In genomic region chr1:34849745-34850342, GRCm38 (mm10) we compare ENCODE assay signal across 8 mouse cellular contexts. TPM values are rescaled to one million over a fixed set of nuclear protein-coding genes. Genes with fewer than 3 reads are reported as not detected.
DNase-seq lines count a peak whose midpoint lies in the region; ATAC-seq and TF ChIP-seq lines count a peak whose summit lies in the region.

TSS of gene Plekhb2 (plus strand) at chr1:34849976.

- no peak for DNase-seq in ES-E14 (ENCODE audit: low read depth, low spot score)
- DNase-seq in cerebellum, adult 11-12 months: peak; percentile 95
- DNase-seq in heart, postnatal 25 days (ENCODE audit: low spot score): peak; percentile 79
- DNase-seq in layer of hippocampus, adult 11-12 months (ENCODE audit: low spot score): peak; percentile 90
- peak; percentile 87 for DNase-seq in liver, postnatal 0 days

- TF ChIP-seq EP300 in liver, postnatal 0 days (IDR thresholded peaks at IDR 0.05; ENCODE audit: low read depth): no peak

- in situ Hi-C loops in ES-E14 (cut with MboI; ENCODE audit: low sequenced_read_pairs in 2 of 2, unreplicated experiment in 2 of 2): no loop called here

- peak within 1 kb of the TSS; percentile 73 for H3K4me2 ChIP-seq in forebrain, embryonic 16.5 days (ENCODE audit: low read length)
- peak within 1 kb of the TSS; percentile 89 for H3K4me2 ChIP-seq in liver, postnatal 0 days (ENCODE audit: low read depth, low read length)
- peak within 1 kb of the TSS; percentile 65 for H3K4me2 ChIP-seq in neural tube, embryonic 13.5 days

- H3K9me3 ChIP-seq in ES-E14 (ENCODE audit: control insufficient read depth, insufficient read depth, low read depth, low read length): no peaks in the 10 kb centered on the region
- no peaks in the 10 kb centered on the region for H3K9me3 ChIP-seq in forebrain, embryonic 16.5 days (ENCODE audit: control insufficient read depth, low read length)
- no peaks in the 10 kb centered on the region for H3K9me3 ChIP-seq in liver, postnatal 0 days (ENCODE audit: low read length)
- no peaks in the 10 kb centered on the region for H3K9me3 ChIP-seq in neural tube, embryonic 13.5 days

- H3K4me3 ChIP-seq in ES-E14 (ENCODE audit: insufficient read depth in 1 of 2, low read depth in 1 of 2, low read length in 2 of 2, poor library complexity in 1 of 2, severe bottlenecking in 1 of 2): peak within 1 kb of the TSS; percentile 64 to 86
- H3K4me3 ChIP-seq in forebrain, embryonic 16.5 days (replicated peaks; ENCODE audit: low read length): peak within 1 kb of the TSS; percentile 91
- H3K4me3 ChIP-seq in liver, postnatal 0 days (ENCODE audit: low read depth, low read length): peak within 1 kb of the TSS; percentile 61
- H3K4me3 ChIP-seq in neural tube, embryonic 13.5 days: peak within 1 kb of the TSS; percentile 82
- peak within 1 kb of the TSS; percentile 81 for H3K4me3 ChIP-seq in testis, adult 2 months (ENCODE audit: control insufficient read depth, low read depth, low read length)

- TF ChIP-seq POLR2A in testis, adult 2 months (IDR thresholded peaks at IDR 0.05; ENCODE audit: control insufficient read depth, low read depth, low read length): peak; percentile 79

- intact Hi-C loops in heart, postnatal 25 days (cut with DNase I): no loop called here

- WGBS in forebrain, embryonic 16.5 days: under 1% methylated on average over 36 of the region's 40 CpGs
- under 1% methylated on average over 34 of the region's 40 CpGs for WGBS in liver, postnatal 0 days (ENCODE audit: insufficient replicate concordance)
- WGBS in neural tube, embryonic 13.5 days: under 1% methylated on average over 39 of the region's 40 CpGs

- H3K36me3 ChIP-seq in ES-E14 (ENCODE audit: control insufficient read depth, insufficient read depth, low read length, poor library complexity, severe bottlenecking): no peaks in the 10 kb centered on the region
- H3K36me3 ChIP-seq in forebrain, embryonic 16.5 days (ENCODE audit: control insufficient read depth, insufficient read depth): no peaks in the 10 kb centered on the region
- no peaks in the 10 kb centered on the region for H3K36me3 ChIP-seq in liver, postnatal 0 days (replicated peaks; ENCODE audit: insufficient read depth, low read length)
- H3K36me3 ChIP-seq in neural tube, embryonic 13.5 days: no peaks in the 10 kb centered on the region
- no peaks in the 10 kb centered on the region for H3K36me3 ChIP-seq in testis, adult 2 months (ENCODE audit: control insufficient read depth, insufficient read depth, low read length)

- no peaks in the 10 kb centered on the region for H3K27me3 ChIP-seq in forebrain, embryonic 16.5 days (replicated peaks; ENCODE audit: control insufficient read depth, insufficient read depth, low read length)
- no peaks in the 10 kb centered on the region for H3K27me3 ChIP-seq in liver, postnatal 0 days (ENCODE audit: insufficient read depth, low read length)
- no peaks in the 10 kb centered on the region for H3K27me3 ChIP-seq in neural tube, embryonic 13.5 days
- H3K27me3 ChIP-seq in testis, adult 2 months (ENCODE audit: control insufficient read depth, insufficient read depth, low read length): no peaks in the 10 kb centered on the region

- ATAC-seq in forebrain, embryonic 16.5 days: peak; percentile 81
- ATAC-seq in liver, postnatal 0 days: peak; percentile 90
- ATAC-seq in neural tube, embryonic 13.5 days (ENCODE audit: low read depth): peak; percentile 87

- H3K4me1 ChIP-seq in ES-E14 (ENCODE audit: control insufficient read depth in 2 of 2, insufficient read depth in 2 of 2, low read length in 2 of 2, poor library complexity in 1 of 2): peaks cover 5 to 7% of the 10 kb centered on the region in 2 experiments; a peak in 1 of 4 replicates
- H3K4me1 ChIP-seq in forebrain, embryonic 16.5 days (replicated peaks; ENCODE audit: control insufficient read depth, insufficient read depth, low read length): peaks cover 18% of the 10 kb centered on the region
- peaks cover 10% of the 10 kb centered on the region for H3K4me1 ChIP-seq in liver, postnatal 0 days (ENCODE audit: insufficient read depth)
- peaks cover 40% of the 10 kb centered on the region for H3K4me1 ChIP-seq in neural tube, embryonic 13.5 days (replicated peaks)
- H3K4me1 ChIP-seq in testis, adult 2 months (ENCODE audit: control insufficient read depth, insufficient read depth, low read length): peaks cover 7% of the 10 kb centered on the region

- no peak within 1 kb of the TSS for H3K27ac ChIP-seq in ES-E14 (ENCODE audit: insufficient read depth, low read depth, low read length, poor library complexity, severe bottlenecking)
- H3K27ac ChIP-seq in forebrain, embryonic 16.5 days (ENCODE audit: low read length): peak within 1 kb of the TSS; percentile 45; the same call in 1 of the 2 replicates
- H3K27ac ChIP-seq in liver, postnatal 0 days (ENCODE audit: low read depth): peak within 1 kb of the TSS; percentile 58
- peak within 1 kb of the TSS; percentile 81 for H3K27ac ChIP-seq in neural tube, embryonic 13.5 days (replicated peaks)
- peak within 1 kb of the TSS; percentile 80 for H3K27ac ChIP-seq in testis, adult 2 months (ENCODE audit: control insufficient read depth, insufficient read depth, low read depth, low read length)

- no peak for TF ChIP-seq CTCF in liver, postnatal 0 days (IDR thresholded peaks at IDR 0.05; ENCODE audit: low read depth)
- TF ChIP-seq CTCF in testis, adult 2 months (IDR thresholded peaks at IDR 0.05; ENCODE audit: control insufficient read depth, insufficient read depth, insufficient replicate concordance, low read depth, low read length): 0 out of 2 replicates have a peak, but pooled peaks have one; percentile 1

- H3K9ac ChIP-seq in ES-E14 (ENCODE audit: insufficient read depth, low read depth, low read length, poor library complexity, severe bottlenecking): peak within 1 kb of the TSS; percentile 49
- H3K9ac ChIP-seq in forebrain, embryonic 16.5 days (replicated peaks; ENCODE audit: low read depth, low read length): peak within 1 kb of the TSS; percentile 85
- peak within 1 kb of the TSS; percentile 74 for H3K9ac ChIP-seq in liver, postnatal 0 days (replicated peaks)
- peak within 1 kb of the TSS; percentile 94 for H3K9ac ChIP-seq in neural tube, embryonic 13.5 days

TF ChIP-seq in ES-E14, 5 proteins besides CTCF, POLR2A, EP300 and RAD21:
- TF ChIP-seq CHD2 (IDR thresholded peaks at IDR 0.05; ENCODE audit: low read depth, low read length) (no peak), HCFC1 (IDR thresholded peaks at IDR 0.05; ENCODE audit: borderline replicate concordance, insufficient read depth, low read length) (no peak), ZC3H11A (IDR thresholded peaks at IDR 0.05; ENCODE audit: borderline replicate concordance, low read depth, low read length) (no peak), MAFK (IDR thresholded peaks at IDR 0.05; ENCODE audit: insufficient read depth, low read depth, low read length) (no peak)
TF ChIP-seq in ES-E14: peak in this region for 0.

RNA-seq across cellular contexts. Expression of gene Plekhb2, which starts in this region (rescaled TPM):
- total RNA-seq in ES-E14 (2012; rRNA removed): 10.3 and 13.0 TPM in 2 replicates
- polyA plus RNA-seq in forebrain, embryonic 16.5 days (2015; fragmentation: Nextera tagmentation; extraction: Ambion mirVana): 73.9 and 86.4 TPM in 2 replicates
- total RNA-seq in heart, postnatal 25 days (2021): 100 to 1,000 TPM; 102 to 114 TPM
- polyA plus RNA-seq in liver, postnatal 0 days (2015; fragmentation: Nextera tagmentation; extraction: Ambion mirVana): 9.2 and 10.1 TPM in 2 replicates
- polyA plus RNA-seq in neural tube, embryonic 13.5 days (2015; fragmentation: Nextera tagmentation; extraction: Ambion mirVana): 74.2 and 86.4 TPM in 2 replicates
- polyA plus RNA-seq in testis, adult 2 months (2012; rRNA removed): 12.7 TPM in 2 replicates
